Mouse (Mus musculus): ENCODE results near the gene Elp4. TPM values are rescaled to one million over a fixed set of nuclear protein-coding genes. Genes with fewer than 3 reads are reported as not detected.

Elp4 gene
- polyA plus RNA-seq, 1 experiment, result 24.1 TPM

GRCm38 (mm10) chr2:105792339-105793120, 111.8 kb downstream of the Elp4 start:
- H3K4me3 ChIP-seq (ENCODE audit: insufficient read depth, low read length), result no peak overlapping the region
- H3K4me1 ChIP-seq (ENCODE audit: control insufficient read depth, insufficient read depth, low read length), result peaks cover 6% of the 10 kb centered on the region
- H3K27ac ChIP-seq (ENCODE audit: insufficient read depth, low read length), result no peak overlapping the region
- no peak for TF ChIP-seq CTCF (IDR thresholded peaks at IDR 0.05; ENCODE audit: borderline replicate concordance, insufficient read depth, low read length)
- no peak for TF ChIP-seq POLR2A (IDR thresholded peaks at IDR 0.05; ENCODE audit: low read depth, low read length)

- Histone ChIP-seq H3K4me3 (ENCODE audit: insufficient read depth, low read length) (no peak overlapping the region), H3K4me1 (ENCODE audit: control insufficient read depth, insufficient read depth, low read length) (peaks cover 3% of the 10 kb centered on the region; the same call in 1 of the 2 replicates), H3K27ac (ENCODE audit: insufficient read depth, low read length) (no peak overlapping the region)
- TF ChIP-seq POLR2A (IDR thresholded peaks at IDR 0.05; ENCODE audit: low read depth, low read length) (no peak), CTCF (IDR thresholded peaks at IDR 0.05; ENCODE audit: borderline replicate concordance, insufficient read depth, low read length) (no peak)
These were observed 114.4 kb downstream of the Elp4 start for GRCm38 (mm10) chr2:105789936-105790335.

- H3K4me3 ChIP-seq (ENCODE audit: insufficient read depth, low read length), result no peak overlapping the region
- TF ChIP-seq CTCF (IDR thresholded peaks at IDR 0.05; ENCODE audit: borderline replicate concordance, insufficient read depth, low read length) (no peak), POLR2A (IDR thresholded peaks at IDR 0.05; ENCODE audit: low read depth, low read length) (no peak)
- no peak overlapping the region for H3K27ac ChIP-seq (ENCODE audit: insufficient read depth, low read length)
- peaks cover 3% of the 10 kb centered on the region; the same call in 1 of the 2 replicates for H3K4me1 ChIP-seq (ENCODE audit: control insufficient read depth, insufficient read depth, low read length)
These were observed 116.6 kb downstream of the Elp4 start for GRCm38 (mm10) chr2:105787726-105788125.

- TF ChIP-seq POLR2A (IDR thresholded peaks at IDR 0.05; ENCODE audit: low read depth, low read length) (no peak), CTCF (IDR thresholded peaks at IDR 0.05; ENCODE audit: borderline replicate concordance, insufficient read depth, low read length) (no peak)
- Histone ChIP-seq H3K4me3 (ENCODE audit: insufficient read depth, low read length) (no peak overlapping the region), H3K4me1 (ENCODE audit: control insufficient read depth, insufficient read depth, low read length) (peaks cover 3% of the 10 kb centered on the region; the same call in 1 of the 2 replicates), H3K27ac (ENCODE audit: insufficient read depth, low read length) (no peak overlapping the region)
These were observed 117.4 kb downstream of the Elp4 start for GRCm38 (mm10) chr2:105786986-105787385.

- no peak for TF ChIP-seq CTCF (IDR thresholded peaks at IDR 0.05; ENCODE audit: borderline replicate concordance, insufficient read depth, low read length)
- no peak overlapping the region for H3K27ac ChIP-seq (ENCODE audit: insufficient read depth, low read length)
- peaks cover 3% of the 10 kb centered on the region; the same call in 1 of the 2 replicates for H3K4me1 ChIP-seq (ENCODE audit: control insufficient read depth, insufficient read depth, low read length)
- no peak overlapping the region for H3K4me3 ChIP-seq (ENCODE audit: insufficient read depth, low read length)
These were observed 121.5 kb downstream of the Elp4 start for GRCm38 (mm10) chr2:105782885-105783284.

- Histone ChIP-seq H3K27ac (ENCODE audit: insufficient read depth, low read length) (no peak overlapping the region), H3K4me3 (ENCODE audit: insufficient read depth, low read length) (no peak overlapping the region), H3K4me1 (ENCODE audit: control insufficient read depth, insufficient read depth, low read length) (no peaks in the 10 kb centered on the region)
- no peak for TF ChIP-seq POLR2A (IDR thresholded peaks at IDR 0.05; ENCODE audit: low read depth, low read length)
- no peak for TF ChIP-seq CTCF (IDR thresholded peaks at IDR 0.05; ENCODE audit: borderline replicate concordance, insufficient read depth, low read length)
These were observed 123.6 kb downstream of the Elp4 start for GRCm38 (mm10) chr2:105780739-105781138.

GRCm38 (mm10) chr2:105779320-105779891, 125.0 kb downstream of the Elp4 start:
- no peaks in the 10 kb centered on the region for H3K4me1 ChIP-seq (ENCODE audit: control insufficient read depth, insufficient read depth, low read length)
- no peak overlapping the region for H3K27ac ChIP-seq (ENCODE audit: insufficient read depth, low read length)
- TF ChIP-seq POLR2A (IDR thresholded peaks at IDR 0.05; ENCODE audit: low read depth, low read length), result no peak
- no peak for TF ChIP-seq CTCF (IDR thresholded peaks at IDR 0.05; ENCODE audit: borderline replicate concordance, insufficient read depth, low read length)
- H3K4me3 ChIP-seq (ENCODE audit: insufficient read depth, low read length), result no peak overlapping the region

- no peak overlapping the region for H3K4me3 ChIP-seq (ENCODE audit: insufficient read depth, low read length)
These were observed 133.1 kb downstream of the Elp4 start for GRCm38 (mm10) chr2:105771314-105771713.

GRCm38 (mm10) chr2:105769747-105770328, 134.5 kb downstream of the Elp4 start:
- H3K4me3 ChIP-seq (ENCODE audit: insufficient read depth, low read length), result no peak overlapping the region
- H3K4me1 ChIP-seq (ENCODE audit: control insufficient read depth, insufficient read depth, low read length), result no peaks in the 10 kb centered on the region
- no peak for TF ChIP-seq POLR2A (IDR thresholded peaks at IDR 0.05; ENCODE audit: low read depth, low read length)
- TF ChIP-seq CTCF (IDR thresholded peaks at IDR 0.05; ENCODE audit: borderline replicate concordance, insufficient read depth, low read length), result no peak
- no peak overlapping the region for H3K27ac ChIP-seq (ENCODE audit: insufficient read depth, low read length)

More at GRCm38 (mm10) chr2:105771314-105771713, 133.1 kb downstream of the Elp4 start:
- H3K4me1 ChIP-seq (ENCODE audit: control insufficient read depth, insufficient read depth, low read length), result no peaks in the 10 kb centered on the region
- no peak overlapping the region for H3K27ac ChIP-seq (ENCODE audit: insufficient read depth, low read length)
- TF ChIP-seq POLR2A (IDR thresholded peaks at IDR 0.05; ENCODE audit: low read depth, low read length) (no peak), CTCF (IDR thresholded peaks at IDR 0.05; ENCODE audit: borderline replicate concordance, insufficient read depth, low read length) (no peak)

GRCm38 (mm10) chr2:105753512-105753911, 150.9 kb downstream of the Elp4 start:
- no peaks in the 10 kb centered on the region for H3K4me1 ChIP-seq (ENCODE audit: control insufficient read depth, insufficient read depth, low read length)
- H3K27ac ChIP-seq (ENCODE audit: insufficient read depth, low read length), result no peak overlapping the region
- TF ChIP-seq POLR2A (IDR thresholded peaks at IDR 0.05; ENCODE audit: low read depth, low read length), result no peak
- H3K4me3 ChIP-seq (ENCODE audit: insufficient read depth, low read length), result no peak overlapping the region

Measured in embryonic fibroblast, embryonic 13.5 days (primary cell).